Mouse (Mus musculus) liver, adult (tissue): ENCODE results near the gene Ren1.
A peak's percentile ranks its signal among the peaks of the same experiment; 100 is the strongest.

Experiments used
- GATA4 ChIP-seq: IDR thresholded peaks from 2 replicates; pipeline ENCODE4 v1.6.1; 2014; ENCODE audit warnings: mild to moderate bottlenecking, low read length; ENCODE audit not compliant: insufficient replicate concordance

Gene Ren1

DNA sequence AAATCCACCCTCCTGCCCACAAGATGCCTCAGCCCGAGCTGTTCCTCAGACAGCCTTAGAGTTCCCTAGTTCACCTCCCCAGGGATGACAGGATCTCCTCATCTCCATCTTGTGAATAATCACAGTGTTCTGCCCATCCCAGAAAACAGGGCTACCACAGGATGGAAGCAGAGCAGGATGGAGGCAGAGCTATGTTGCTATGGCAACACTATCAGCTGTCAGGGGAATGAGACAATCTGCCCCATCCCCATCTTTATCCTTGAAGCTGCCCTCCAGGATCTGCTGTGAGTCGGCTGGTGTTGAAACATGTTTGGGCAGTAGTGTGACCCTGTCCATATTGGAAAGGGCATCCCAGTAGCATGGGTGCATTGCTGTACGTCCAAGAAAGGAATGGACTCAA, 19.2 kb upstream of the Ren1 start:
- TF ChIP-seq GATA4 = no peak

DNA sequence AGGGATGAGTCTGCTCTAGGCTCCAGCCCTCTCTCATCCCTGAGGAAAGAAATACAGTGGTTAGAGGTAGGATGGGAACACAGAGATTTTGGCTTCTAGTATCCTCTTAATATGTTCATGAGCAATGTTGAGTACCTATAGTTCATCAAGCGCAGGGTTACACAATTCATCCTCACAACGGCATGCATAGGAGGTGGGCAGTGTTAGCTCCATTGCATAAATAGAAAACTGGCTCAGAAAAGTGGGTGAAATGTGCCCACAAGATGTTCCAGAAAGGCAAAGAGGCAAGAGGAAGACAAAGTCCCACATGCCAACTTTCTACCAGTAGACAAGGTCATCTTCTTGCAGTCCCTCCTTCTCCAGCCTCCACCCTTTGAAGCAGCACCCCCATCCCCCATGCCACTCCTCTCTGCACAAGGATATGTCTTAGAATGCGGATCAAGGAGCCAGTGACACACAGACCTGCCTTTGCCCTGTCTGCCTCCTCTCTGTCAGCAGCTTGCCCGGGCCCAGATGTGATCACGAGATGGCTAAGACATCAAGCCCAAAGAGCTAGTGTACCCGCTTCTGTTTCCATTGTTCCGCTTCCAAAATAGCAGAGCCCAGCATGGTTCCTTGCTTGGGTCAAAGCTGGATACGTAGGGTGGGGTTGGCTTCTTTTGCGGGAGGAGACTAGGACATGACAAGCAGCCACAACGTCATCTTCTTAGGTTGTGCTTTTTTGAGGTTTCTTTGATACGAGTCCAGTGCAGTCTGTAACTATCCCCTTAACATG, 17.5 kb upstream of the Ren1 start:
- no peak for TF ChIP-seq GATA4

DNA sequence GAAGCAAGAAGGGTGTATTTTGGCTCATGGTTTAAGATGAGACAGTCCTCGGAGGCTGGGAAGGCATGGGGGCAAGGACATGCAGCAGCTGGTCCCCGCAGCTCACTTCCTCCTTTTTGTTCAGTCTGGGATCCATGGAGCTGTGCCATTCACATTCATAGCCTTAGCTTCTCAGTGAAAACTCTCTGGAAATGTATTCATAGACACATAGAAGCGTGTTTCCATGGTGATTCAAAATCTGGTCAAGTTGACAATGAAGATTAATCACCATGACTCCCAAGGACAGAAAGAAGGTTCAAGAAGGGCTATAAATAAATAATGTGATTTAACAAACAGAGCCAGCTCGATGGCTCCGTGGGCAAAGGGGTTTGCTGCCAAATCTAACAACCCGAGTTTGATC, 16.4 kb upstream of the Ren1 start:
- TF ChIP-seq GATA4 = no peak

DNA sequence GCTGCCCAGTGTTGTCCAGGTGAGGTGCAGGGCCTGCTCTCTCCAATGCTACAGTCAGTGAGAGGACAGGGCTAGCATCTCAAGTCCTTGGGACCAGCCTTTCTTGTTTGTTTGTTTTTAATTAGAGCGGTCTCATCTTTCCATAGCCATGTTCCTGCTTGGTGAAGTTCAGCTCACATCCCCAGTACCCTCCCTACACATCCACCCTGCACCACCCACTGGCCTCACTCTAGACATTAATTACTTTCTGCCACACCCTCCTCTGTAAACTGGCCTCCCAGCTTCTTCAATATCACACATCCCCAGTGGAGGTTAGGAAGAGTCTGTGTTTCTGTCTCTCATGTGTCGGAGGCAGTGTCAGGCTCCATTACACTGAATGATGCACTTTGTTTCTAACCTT, 6.0 kb upstream of the Ren1 start:
- TF ChIP-seq GATA4 = no peak

DNA sequence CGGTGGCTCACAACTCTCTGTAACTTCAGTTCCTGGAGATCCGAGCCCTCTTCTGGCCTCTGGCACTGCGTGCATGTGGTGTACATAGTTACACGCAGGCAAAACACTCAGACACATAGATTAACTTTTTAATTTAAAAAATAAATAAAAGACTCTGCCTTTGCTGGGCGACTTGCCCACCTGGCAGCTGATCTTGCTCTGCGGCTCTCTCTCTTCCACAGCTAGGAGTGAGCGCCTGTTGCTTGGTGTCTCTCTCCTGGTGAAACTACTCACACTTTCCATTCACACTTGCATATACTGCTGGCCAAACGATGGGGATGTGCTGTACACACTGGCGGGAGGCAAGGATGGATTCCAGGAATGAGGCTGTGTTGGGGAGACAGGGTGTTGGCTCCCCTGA, 3.8 kb upstream of the Ren1 start:
- TF ChIP-seq GATA4 = no peak

DNA sequence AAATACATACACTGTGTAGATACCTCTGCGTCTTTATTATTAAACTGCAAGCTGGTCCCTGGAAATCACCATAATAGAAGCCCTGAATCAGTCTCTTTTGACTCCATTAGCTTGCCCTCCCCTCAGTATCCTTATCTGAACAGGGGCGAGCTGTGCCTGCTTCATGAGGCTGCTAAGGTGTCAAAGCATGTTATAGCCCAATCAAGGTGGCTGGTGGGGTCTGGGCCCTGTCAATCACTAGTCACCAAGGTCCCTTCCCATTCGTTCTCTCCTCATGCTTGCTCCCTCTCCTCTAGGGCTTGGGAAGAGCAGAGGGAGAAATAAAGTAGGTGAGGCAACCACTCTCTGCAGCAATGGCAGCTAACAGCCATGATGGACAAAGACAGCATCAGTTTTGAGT, 3.1 kb upstream of the Ren1 start:
- no peak for TF ChIP-seq GATA4

DNA sequence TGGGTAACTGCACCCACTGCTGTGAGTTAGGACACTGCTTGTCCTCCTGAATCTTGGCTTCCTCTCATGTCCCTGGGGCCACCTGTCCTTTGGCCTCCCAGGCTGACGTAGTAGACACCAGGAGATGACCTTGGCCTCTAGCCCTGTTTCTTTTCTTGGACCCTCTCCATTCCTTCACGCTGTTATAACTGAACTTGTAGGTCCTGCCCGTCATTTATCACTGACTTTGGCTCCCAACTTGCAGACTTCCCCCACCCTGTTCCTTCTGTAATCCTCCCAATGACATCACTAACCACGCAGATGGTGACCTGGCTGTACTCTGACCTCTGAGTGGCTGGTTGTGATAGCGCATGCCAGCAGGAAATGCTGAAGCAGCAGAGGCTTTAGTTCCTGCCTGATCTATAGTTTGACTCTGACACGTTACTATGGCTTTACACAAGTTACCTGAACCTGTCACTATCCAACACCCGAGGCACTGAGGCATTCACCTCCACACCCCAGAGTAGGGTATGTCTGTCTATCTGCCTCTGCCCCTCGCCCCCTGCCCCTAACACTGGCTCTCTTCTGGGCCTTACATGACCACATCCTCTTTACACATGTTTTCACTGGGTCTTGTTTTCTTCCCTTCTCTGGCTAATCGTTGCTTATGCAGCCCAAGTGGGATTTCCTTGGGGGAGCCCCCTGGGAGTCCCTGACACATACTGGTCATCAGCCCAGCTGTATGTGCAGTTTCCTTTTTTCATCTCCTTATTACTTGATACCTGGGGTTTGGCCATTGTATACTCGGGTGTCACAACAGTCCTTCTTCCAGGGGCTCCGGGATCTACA, 2.4 kb upstream of the Ren1 start:
- TF ChIP-seq GATA4 = peak; percentile 8; the same call in 1 of the 2 replicates

DNA sequence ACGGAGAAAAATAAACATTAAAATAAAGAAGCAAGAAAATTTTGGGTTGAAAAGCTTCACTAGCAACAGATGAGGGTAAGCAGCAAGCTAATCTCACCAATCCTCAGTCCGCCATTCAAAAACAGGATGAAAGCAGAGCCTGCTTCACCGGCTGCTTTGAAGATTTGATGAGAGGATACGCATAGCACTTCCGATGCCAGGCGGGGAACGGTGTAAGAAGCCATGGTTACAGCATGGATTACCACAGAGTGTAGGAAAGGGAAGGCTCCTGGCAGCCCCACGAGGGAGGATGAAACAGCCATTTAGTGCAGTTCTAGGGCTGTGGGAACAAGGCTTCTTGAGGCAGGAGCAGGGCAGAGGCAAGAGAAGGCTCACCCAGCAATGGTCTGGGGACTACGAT, 1.5 kb downstream of the Ren1 start:
- no peak for TF ChIP-seq GATA4

DNA sequence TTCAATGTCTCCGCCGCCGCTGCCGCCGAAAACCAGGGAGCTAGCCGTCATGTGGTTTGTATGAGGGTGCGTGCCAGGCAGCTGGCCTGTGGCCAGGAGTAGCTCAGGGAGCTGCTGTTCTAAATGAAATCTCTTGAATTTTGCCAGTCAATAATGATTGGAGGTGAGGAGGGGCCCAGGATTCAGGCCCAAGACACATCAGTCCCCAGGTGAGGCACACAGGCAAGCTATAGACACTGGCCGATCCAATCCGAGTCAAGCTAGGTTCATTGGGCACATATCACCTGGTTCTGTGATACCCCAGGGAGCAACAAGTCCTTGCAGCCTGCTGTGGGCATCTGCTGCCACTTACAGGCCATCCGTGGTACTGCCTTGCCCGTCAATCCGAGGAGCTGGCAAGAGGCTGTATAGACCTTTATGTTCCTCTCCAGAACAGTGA, 3.1 kb downstream of the Ren1 start:
- no peak for TF ChIP-seq GATA4

DNA sequence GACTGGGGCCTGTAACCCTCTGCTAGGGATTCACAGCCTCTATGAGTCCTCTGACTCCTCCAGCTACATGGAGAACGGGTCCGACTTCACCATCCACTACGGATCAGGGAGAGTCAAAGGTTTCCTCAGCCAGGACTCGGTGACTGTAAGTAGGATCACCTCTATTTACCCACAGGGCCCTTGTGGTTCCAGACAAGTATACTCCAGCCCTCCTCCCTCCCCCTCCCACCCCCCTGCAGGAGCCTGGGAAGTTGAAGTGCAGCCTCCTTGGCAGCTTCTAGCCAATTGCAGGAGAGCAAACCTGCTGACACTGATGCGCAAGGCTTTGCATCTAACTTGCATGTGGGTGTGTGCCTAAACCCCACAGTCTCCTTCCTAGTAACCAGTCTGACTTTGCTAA, 5.2 kb downstream of the Ren1 start:
- no peak for TF ChIP-seq GATA4

DNA sequence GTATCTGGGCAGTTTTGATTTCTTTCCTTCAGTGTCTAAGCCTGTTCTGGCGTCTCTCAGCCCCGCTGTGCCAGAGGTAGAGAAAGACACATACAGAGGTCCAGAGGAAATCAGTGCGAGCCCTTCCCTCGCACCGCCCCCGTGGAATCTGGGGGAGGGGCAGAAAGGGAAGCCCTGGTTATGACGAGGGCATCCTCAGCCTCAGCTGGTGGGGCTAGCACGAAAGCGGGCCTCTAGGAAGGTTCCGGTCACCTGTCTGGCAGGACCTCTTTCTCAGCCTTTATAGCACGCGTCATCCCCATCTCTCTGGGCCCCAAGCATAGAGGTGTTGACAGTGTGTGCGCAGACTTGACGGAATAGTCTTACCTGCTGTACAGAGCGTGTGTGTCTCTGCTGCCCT, 5.6 kb downstream of the Ren1 start:
- TF ChIP-seq GATA4 = no peak

DNA sequence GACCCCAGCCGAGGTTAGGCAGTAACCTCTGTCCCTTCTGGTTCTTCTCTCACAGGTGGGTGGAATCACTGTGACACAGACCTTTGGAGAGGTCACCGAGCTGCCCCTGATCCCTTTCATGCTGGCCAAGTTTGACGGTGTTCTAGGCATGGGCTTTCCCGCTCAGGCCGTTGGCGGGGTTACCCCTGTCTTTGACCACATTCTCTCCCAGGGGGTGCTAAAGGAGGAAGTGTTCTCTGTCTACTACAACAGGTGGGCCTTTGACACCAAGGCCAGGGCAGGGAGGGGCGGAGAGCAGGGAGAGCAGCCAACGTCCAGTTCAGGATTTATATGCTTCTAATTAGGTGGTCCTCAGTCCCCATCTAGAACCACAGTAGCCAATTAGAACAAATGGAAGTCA, 6.0 kb downstream of the Ren1 start:
- TF ChIP-seq GATA4 = no peak

DNA sequence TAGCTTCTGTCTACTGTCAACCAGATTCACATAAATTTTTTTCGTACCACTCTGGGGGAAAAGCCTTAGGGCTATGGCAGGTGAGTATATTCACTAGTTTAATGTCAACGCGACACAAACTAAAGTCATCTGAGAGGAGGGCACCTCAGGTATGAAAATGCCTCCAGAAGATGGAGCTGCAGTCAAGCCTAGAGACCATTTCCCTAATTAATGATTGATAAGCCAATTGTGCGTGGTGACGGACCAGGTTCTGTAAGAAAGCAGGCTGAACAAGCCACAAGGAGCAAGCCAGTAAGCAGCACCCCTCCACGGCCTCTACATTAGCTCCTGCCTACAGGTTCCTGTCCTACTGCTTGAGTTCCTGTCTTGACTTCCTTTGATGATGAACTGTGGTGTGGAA, 10.7 kb downstream of the Ren1 start:
- no peak for TF ChIP-seq GATA4

DNA sequence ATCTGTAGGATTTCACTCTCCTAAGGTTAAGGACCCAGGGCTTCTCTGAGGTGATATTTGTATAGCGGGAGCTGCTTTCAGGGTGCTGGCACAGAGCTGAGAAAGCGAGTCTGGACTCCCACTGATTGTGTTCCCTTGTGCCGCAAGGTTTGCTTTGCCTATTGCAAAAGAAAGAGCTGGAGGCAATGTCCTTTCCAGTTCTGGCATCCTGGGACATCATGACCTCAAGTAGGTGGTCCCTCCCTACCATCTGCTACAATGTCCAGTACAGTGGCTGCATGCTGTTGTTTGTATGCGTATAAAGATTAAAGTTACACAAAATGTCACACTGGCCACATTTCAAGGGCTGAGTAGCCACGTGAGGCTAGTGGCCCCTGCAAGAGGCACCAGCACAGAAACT, 11.8 kb downstream of the Ren1 start:
- TF ChIP-seq GATA4 = no peak

DNA sequence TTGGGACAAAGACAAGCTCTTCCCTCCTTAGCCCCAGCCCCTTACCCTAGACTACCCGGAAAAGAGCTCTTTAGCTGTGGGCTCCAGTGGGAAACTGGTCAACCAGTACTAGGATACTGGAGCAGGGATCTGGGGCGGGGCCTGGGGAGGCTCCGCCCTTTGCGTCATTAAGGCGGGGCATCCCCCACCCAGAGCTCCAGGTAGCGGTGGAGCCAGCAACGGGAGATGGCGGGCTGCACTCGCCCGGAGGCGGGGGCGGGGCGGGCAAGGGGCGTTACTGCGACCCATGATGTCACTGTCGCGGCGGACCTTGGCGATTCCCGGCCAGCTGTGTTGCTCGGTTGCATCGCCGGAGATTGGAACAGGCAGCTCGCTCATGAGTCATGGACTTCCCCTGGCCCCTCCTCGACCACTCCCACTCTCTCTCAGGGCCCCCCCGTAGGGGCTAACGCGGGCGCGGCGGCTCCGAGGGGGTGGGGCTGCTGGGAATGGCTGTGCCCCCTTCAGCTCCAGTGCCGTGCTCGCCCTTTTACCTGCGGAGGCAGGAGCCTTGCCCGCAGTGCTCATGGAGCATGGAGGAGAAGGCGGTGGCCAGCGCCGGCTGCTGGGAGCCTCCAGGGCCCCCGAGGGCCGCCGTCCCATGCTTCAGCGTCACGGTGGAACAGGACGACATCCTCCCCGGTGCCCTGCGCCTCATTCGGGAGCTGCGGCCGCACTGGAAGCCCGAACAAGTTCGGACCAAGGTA, 13.1 kb downstream of the Ren1 start, which contains the start of gene Etnk2:
Etnk2 (plus strand) TSS at position 297 of the 746 bp plus-strand sequence.
- no peak for TF ChIP-seq GATA4
